Mouse (Mus musculus) lung, adult 10 weeks (tissue): ENCODE data around the gene Acsm3. TPM values are rescaled to one million over a fixed set of nuclear protein-coding genes. Genes with fewer than 3 reads are reported as not detected.

ENCODE experiments used
- polyA plus RNA-seq: library from polyadenylated mRNA; stranded (reverse); fragments of 350-450 nt; fragmentation: Illumina TruSeq; extraction: RNeasy Lipid Tissue Mini Kit (QIAGEN cat#74804); gene quantifications from one replicate; pipeline ENCODE4 v1.2.3, GENCODE M21; 2014; ENCODE audit warnings: low read depth, low replicate concordance; ENCODE audit not compliant: insufficient read depth

Gene Acsm3
- polyA plus RNA-seq = 2.7 TPM

GRCm38 (mm10) chr7:119760527-119760951 lies at the start of gene Acsm3:
Gene Acsm3, plus strand, starts transcription at chr7:119760923.

GRCm38 (mm10) chr7:119720253-119720946 lies 40.3 kb upstream of the Acsm3 start, which contains the start of gene Thumpd1:
Gene Thumpd1, minus strand, starts transcription at chr7:119720798.

GRCm38 (mm10) chr7:119793586-119794250 lies 33.0 kb downstream of the Acsm3 start, which contains the start of the genes Rexo5 and Eri2:
Gene Rexo5, plus strand, starts transcription at chr7:119794006.
Gene Eri2, minus strand, starts transcription at chr7:119794058.

Other genes starting within 250 kb of the Acsm3 start
- gene Acsm5, start 241.5 kb upstream of the Acsm3 start, polyA plus RNA-seq = 0.30 TPM
- not detected for gene Pdilt, start 237.4 kb upstream of the Acsm3 start, polyA plus RNA-seq
- not detected for gene Acsm2, start 206.6 kb upstream of the Acsm3 start, polyA plus RNA-seq
- gene Acsm1, start 153.9 kb upstream of the Acsm3 start, polyA plus RNA-seq = 7.8 TPM
- gene Acsm4, start 70.9 kb upstream of the Acsm3 start, polyA plus RNA-seq = not detected
- gene Thumpd1, start 40.1 kb upstream of the Acsm3 start, polyA plus RNA-seq = 16.5 TPM
- 2.9 TPM for gene Rexo5, start 33.1 kb downstream of the Acsm3 start, polyA plus RNA-seq
- gene Eri2, start 33.1 kb downstream of the Acsm3 start, polyA plus RNA-seq = 1.8 TPM
- 7.2 TPM for gene Lyrm1, start 134.9 kb downstream of the Acsm3 start, polyA plus RNA-seq
- 5.0 TPM for gene Dcun1d3, start 135.4 kb downstream of the Acsm3 start, polyA plus RNA-seq